Mouse (Mus musculus): ENCODE data around the gene B230217C12Rik.

DNA sequence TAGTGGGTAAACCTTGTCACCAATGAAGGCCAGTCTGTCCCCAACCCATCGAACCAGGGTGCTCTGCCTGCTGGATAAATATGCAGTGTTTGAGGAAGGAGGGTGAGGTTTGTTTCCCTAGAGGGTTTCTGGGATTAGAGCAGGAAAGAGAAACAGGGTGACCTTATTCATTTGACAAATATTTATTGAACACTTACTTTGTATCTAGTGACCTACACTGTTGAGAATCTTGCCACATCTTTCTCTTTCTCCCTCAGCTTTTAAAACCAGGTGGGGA lies 38.4 kb upstream of the B230217C12Rik start:
- TF ChIP-seq CTCF (IDR thresholded peaks at IDR 0.05; ENCODE audit: low read depth) (no peak), EP300 (IDR thresholded peaks at IDR 0.05; ENCODE audit: low read depth) (no peak)

Measured in liver, postnatal 0 days (tissue).